Mouse (Mus musculus) liver, embryonic 13.5 days (tissue): ENCODE data around the gene Slc26a10. TPM values are rescaled to one million over a fixed set of nuclear protein-coding genes. Genes with fewer than 3 reads are reported as not detected.
"Not testable (repeated sequence)": the region's sequence is repeated elsewhere in the genome, so short reads cannot be mapped to it uniquely, and the experiment has no call there.

Experiments used
- ATAC-seq: fragments of 200-750 bp; cut with Nextera tagmentation; 2 replicates; pipeline ENCODE4 v1.8.0; 2017; ENCODE audit warnings: low read depth, mild to moderate bottlenecking, moderate number of reproducible peaks, moderate library complexity
- DNase-seq: peaks from one replicate; pipeline ENCODE4 v3.0.0; 2022
- H3K27ac ChIP-seq: fragments of 300-500 bp; sonication (generic); 2 replicates; pipeline ENCODE4 v1.5.1; 2015; ENCODE audit warnings: moderate library complexity, mild to moderate bottlenecking, inconsistent platforms
- H3K27me3 ChIP-seq: fragments of 300-500 bp; sonication (generic); 2 replicates; pipeline ENCODE4 v1.6.1; 2015; ENCODE audit warnings: mild to moderate bottlenecking, inconsistent platforms
- H3K36me3 ChIP-seq: fragments of 300-500 bp; sonication (generic); 2 replicates; pipeline ENCODE4 v1.6.1; 2015; ENCODE audit warnings: mild to moderate bottlenecking, inconsistent platforms
- H3K4me1 ChIP-seq: fragments of 300-500 bp; sonication (generic); replicated peaks from 2 replicates; pipeline ENCODE4 v1.6.1; 2015; ENCODE audit warnings: inconsistent platforms
- H3K4me2 ChIP-seq: fragments of 300-500 bp; sonication (generic); 2 replicates; pipeline ENCODE4 v1.6.1; 2015; ENCODE audit warnings: inconsistent platforms, mild to moderate bottlenecking, moderate library complexity
- H3K4me3 ChIP-seq: fragments of 300-500 bp; sonication (generic); replicated peaks from 2 replicates; pipeline ENCODE4 v1.5.1; 2015; ENCODE audit warnings: mild to moderate bottlenecking, inconsistent platforms
- H3K9ac ChIP-seq: fragments of 300-500 bp; sonication (generic); 2 replicates; pipeline ENCODE4 v1.6.1; 2015; ENCODE audit warnings: mild to moderate bottlenecking, inconsistent platforms
- H3K9me3 ChIP-seq: fragments of 300-500 bp; sonication (generic); replicated peaks from 2 replicates; pipeline ENCODE4 v1.6.1; 2016; ENCODE audit warnings: inconsistent platforms
- WGBS: fragments of 180-500 bp; shearing (Covaris S2); methylation state at CpG from one replicate; pipeline ENCODE4 v1.1.7; 2015; ENCODE audit not compliant: insufficient replicate concordance; 5-methylcytosine and 5-hydroxymethylcytosine counted together
- polyA plus RNA-seq: library from polyadenylated mRNA; unstranded; fragments of >200 nt; fragmentation: Nextera tagmentation; extraction: Ambion mirVana; gene quantifications from 2 replicates; pipeline ENCODE4 v1.2.1, GENCODE M21; 2015

Gene Slc26a10
- polyA plus RNA-seq, 1 experiment from 2014 or later: 2.1 TPM

- Histone ChIP-seq H3K4me1 (peaks cover 21% of the 10 kb centered on the region), H3K27me3 (no peaks in the 10 kb centered on the region), H3K36me3 (no peaks in the 10 kb centered on the region), H3K4me3 (no peak overlapping the region), H3K9ac (no peak overlapping the region), H3K4me2 (no peak overlapping the region), H3K27ac (no peak overlapping the region), H3K9me3 (no peaks in the 10 kb centered on the region)
- DNase-seq (no peak), ATAC-seq (no peak)
- WGBS: 71% methylated on average over 8 of the region's 8 CpGs
Observed at GRCm38 (mm10) chr10:127143228-127143627, 37.2 kb downstream of the Slc26a10 start.

GRCm38 (mm10) chr10:127141500-127141899 lies 38.9 kb downstream of the Slc26a10 start:
- DNase-seq (no peak), ATAC-seq (no peak)
- Histone ChIP-seq H3K9ac (no peak overlapping the region), H3K27ac (no peak overlapping the region), H3K4me1 (peaks cover 35% of the 10 kb centered on the region), H3K4me3 (no peak overlapping the region), H3K27me3 (no peaks in the 10 kb centered on the region), H3K4me2 (no peak overlapping the region), H3K9me3 (no peaks in the 10 kb centered on the region), H3K36me3 (no peaks in the 10 kb centered on the region)
- WGBS: 56% methylated on average over 8 of the region's 8 CpGs

- DNase-seq (no peak), ATAC-seq (no peak)
- no peak overlapping the region for H3K4me3 ChIP-seq
- H3K27ac ChIP-seq: no peak overlapping the region
- H3K27me3 ChIP-seq: no peaks in the 10 kb centered on the region
- H3K4me2 ChIP-seq: no peak overlapping the region
- 72% methylated on average over 11 of the region's 11 CpGs for WGBS
- H3K9ac ChIP-seq: no peak overlapping the region
- no peaks in the 10 kb centered on the region for H3K9me3 ChIP-seq
- H3K4me1 ChIP-seq: peaks cover 40% of the 10 kb centered on the region
- no peaks in the 10 kb centered on the region for H3K36me3 ChIP-seq
Observed at GRCm38 (mm10) chr10:127140971-127141370, 39.5 kb downstream of the Slc26a10 start.

DNA sequence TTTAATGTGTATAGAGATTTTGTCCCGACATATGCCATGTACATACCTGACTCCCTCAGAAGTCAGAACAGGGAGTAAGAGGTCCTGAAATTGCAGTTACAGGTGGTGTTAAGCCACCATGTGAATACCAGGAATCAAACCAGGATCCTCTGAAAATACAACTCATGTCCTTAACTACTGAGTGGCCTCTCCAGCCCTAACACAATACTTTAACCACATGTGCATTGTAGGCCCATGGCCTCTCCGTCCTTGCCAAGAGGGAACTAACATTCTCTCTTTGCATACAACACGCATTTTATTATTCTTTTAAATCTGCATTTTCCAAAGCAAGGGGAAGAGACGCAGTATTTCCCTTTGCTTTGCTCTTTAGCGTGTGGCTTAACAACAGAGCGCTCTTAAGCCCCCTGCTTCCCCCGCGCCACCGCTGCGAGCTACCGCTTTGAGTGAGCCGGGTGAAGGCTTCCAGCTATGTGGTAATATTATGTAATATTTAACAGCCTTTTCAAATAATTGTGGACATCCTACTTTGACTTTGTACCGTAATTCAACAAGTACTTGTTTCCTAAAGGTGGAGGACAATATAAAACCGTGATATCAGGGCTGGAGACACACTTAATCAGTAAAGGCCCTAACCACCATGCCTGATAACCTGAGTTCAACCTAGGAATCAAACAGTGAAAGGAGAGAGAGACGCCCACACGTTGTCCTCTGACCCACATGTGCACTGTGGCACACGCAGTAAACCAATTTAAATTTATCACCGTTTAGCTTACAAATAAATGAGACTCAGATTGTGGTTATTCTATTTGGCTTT lies 41.9 kb downstream of the Slc26a10 start:
- Histone ChIP-seq H3K4me1 (peaks cover 56% of the 10 kb centered on the region), H3K4me2 (no peak overlapping the region), H3K9me3 (no peaks in the 10 kb centered on the region), H3K36me3 (no peaks in the 10 kb centered on the region), H3K9ac (no peak overlapping the region), H3K27me3 (no peaks in the 10 kb centered on the region), H3K4me3 (no peak overlapping the region), H3K27ac (peak overlapping the region; percentile 56)
- WGBS: 63% methylated on average over 18 of the region's 18 CpGs
- ATAC-seq (no peak), DNase-seq (no peak)

- H3K9me3 ChIP-seq: no peaks in the 10 kb centered on the region
- H3K9ac ChIP-seq: no peak overlapping the region
- peak overlapping the region; percentile 34; the same call in 1 of the 2 replicates for H3K27ac ChIP-seq
- no peaks in the 10 kb centered on the region for H3K27me3 ChIP-seq
- no peaks in the 10 kb centered on the region for H3K36me3 ChIP-seq
- H3K4me2 ChIP-seq: no peak overlapping the region
- DNase-seq: no peak
- no peak overlapping the region for H3K4me3 ChIP-seq
- no peak for ATAC-seq
- peaks cover 56% of the 10 kb centered on the region for H3K4me1 ChIP-seq
- WGBS: 67% methylated on average over 3 of the region's 3 CpGs
Observed at GRCm38 (mm10) chr10:127137896-127138295, 42.5 kb downstream of the Slc26a10 start.

DNA sequence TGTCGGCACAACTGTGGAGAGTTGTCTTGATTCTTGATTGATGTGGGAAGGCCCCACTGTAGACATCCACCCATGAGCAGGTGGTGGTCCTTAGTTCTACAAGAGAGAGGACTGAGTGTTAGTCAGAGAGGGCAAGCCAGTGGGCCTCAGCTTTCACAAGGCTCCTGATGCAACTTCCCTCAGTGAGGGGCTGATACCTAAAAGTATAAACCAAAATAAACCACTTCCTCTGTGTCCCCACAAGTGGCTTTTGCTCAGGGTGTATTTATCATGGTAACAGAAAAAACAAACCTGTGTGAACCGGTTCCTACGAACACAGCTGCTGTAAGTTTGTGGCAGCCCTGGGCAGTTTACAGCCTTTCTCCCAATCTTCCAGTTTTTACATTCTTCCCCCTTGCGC lies 43.9 kb downstream of the Slc26a10 start:
- Histone ChIP-seq H3K36me3 (no peaks in the 10 kb centered on the region), H3K4me2 (no peak overlapping the region), H3K9me3 (no peaks in the 10 kb centered on the region), H3K4me3 (no peak overlapping the region), H3K4me1 (peaks cover 55% of the 10 kb centered on the region), H3K9ac (no peak overlapping the region), H3K27ac (peak overlapping the region; percentile 78), H3K27me3 (no peaks in the 10 kb centered on the region)
- 47% methylated on average over 4 of the region's 4 CpGs for WGBS
- DNase-seq (no peak), ATAC-seq (no peak)

- Histone ChIP-seq H3K36me3 (no peaks in the 10 kb centered on the region), H3K27ac (peak overlapping the region; percentile 78), H3K4me1 (peaks cover 48% of the 10 kb centered on the region), H3K4me2 (peak overlapping the region; percentile 41), H3K27me3 (no peaks in the 10 kb centered on the region), H3K9ac (peak overlapping the region; percentile 30; the same call in 1 of the 2 replicates), H3K4me3 (no peak overlapping the region), H3K9me3 (no peaks in the 10 kb centered on the region)
- 19% methylated on average over 8 of the region's 8 CpGs for WGBS
- ATAC-seq (peak; percentile 89), DNase-seq (peak; percentile 64)
Observed at GRCm38 (mm10) chr10:127135118-127135836, 45.2 kb downstream of the Slc26a10 start.

GRCm38 (mm10) chr10:127134394-127135035 lies 45.9 kb downstream of the Slc26a10 start:
- Histone ChIP-seq H3K27ac (peak overlapping the region; percentile 78), H3K4me1 (peaks cover 48% of the 10 kb centered on the region)
- H3K9ac ChIP-seq, DNase-seq, H3K9me3 ChIP-seq, ATAC-seq, H3K36me3 ChIP-seq, H3K4me2 ChIP-seq, H3K4me3 ChIP-seq, H3K27me3 ChIP-seq: not testable (repeated sequence)
- 75% methylated on average over 3 of the region's 3 CpGs for whole genome bisulfite sequencing

GRCm38 (mm10) chr10:127132469-127132868 lies 48.0 kb downstream of the Slc26a10 start:
- 62% methylated on average over 5 of the region's 5 CpGs for WGBS
- Histone ChIP-seq H3K27ac (no peak overlapping the region), H3K4me1 (peaks cover 47% of the 10 kb centered on the region), H3K27me3 (no peaks in the 10 kb centered on the region), H3K4me2 (no peak overlapping the region), H3K36me3 (no peaks in the 10 kb centered on the region), H3K9ac (no peak overlapping the region), H3K9me3 (no peaks in the 10 kb centered on the region), H3K4me3 (no peak overlapping the region)
- no peak for DNase-seq
- no peak for ATAC-seq

DNA sequence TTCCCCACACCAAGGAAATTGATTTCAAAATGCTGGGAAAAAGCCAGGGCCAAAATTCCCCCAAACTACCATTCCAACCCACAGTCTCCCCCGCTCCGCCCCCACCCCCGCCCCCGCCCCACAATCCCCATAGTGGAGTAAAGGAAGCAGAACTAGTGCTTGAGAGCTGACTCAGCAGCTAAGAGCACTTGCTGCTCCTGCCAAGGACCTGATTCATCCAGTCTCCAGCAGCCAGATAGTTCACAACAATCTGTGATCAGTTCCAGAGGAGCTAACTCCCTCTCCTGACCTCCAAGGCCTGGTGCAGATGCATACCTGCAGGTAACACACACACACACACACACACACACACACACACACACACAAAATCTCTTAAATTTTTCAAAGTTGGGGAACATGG lies 51.0 kb downstream of the Slc26a10 start:
- no peak overlapping the region for H3K9ac ChIP-seq
- no peak for ATAC-seq

DNA sequence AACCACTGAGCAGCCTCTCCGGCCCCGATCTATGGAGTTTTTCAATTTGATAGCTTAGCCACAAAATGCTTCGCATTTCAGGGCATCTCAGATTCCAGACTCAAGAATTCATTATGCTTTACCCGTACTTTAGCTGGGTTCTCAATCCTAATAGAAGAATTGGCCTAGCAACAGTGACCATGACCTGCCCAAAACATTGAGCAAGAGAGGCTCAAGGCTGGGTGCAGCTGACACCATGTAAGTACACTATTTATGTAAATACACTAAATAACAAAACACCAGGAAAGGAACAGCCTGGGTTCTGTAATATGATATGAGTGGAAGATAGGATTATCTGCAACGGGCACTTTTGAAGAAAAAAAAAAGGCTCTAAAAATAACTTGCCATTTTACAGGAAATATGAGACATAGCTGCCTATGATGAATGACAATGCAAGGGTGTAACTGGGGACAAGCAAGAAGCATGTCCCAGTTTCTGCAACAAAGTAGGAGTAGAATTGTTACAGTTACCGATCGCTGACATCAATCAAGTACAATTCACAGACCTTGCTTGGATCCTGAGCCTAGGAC lies 52.6 kb downstream of the Slc26a10 start:
- Histone ChIP-seq H3K4me3 (no peak overlapping the region), H3K4me1 (peaks cover 60% of the 10 kb centered on the region), H3K9me3 (no peaks in the 10 kb centered on the region), H3K4me2 (no peak overlapping the region), H3K27me3 (no peaks in the 10 kb centered on the region), H3K36me3 (no peaks in the 10 kb centered on the region), H3K9ac (peak overlapping the region; percentile 11; the same call in 1 of the 2 replicates), H3K27ac (peak overlapping the region; percentile 63)
- no peak for ATAC-seq
- 51% methylated on average over 7 of the region's 7 CpGs for WGBS
- no peak for DNase-seq

More for the DNA sequence above, 51.0 kb downstream of the Slc26a10 start:
- no peaks in the 10 kb centered on the region for H3K36me3 ChIP-seq
- DNase-seq: no peak
- no peak overlapping the region for H3K4me3 ChIP-seq
- H3K27me3 ChIP-seq: no peaks in the 10 kb centered on the region
- 51% methylated on average over 4 of the region's 4 CpGs for WGBS
- H3K9me3 ChIP-seq: no peaks in the 10 kb centered on the region
- H3K4me2 ChIP-seq: no peak overlapping the region
- no peak overlapping the region for H3K27ac ChIP-seq
- peaks cover 47% of the 10 kb centered on the region for H3K4me1 ChIP-seq
